Mouse (Mus musculus) cerebellum, adult 9-11 months (tissue): ENCODE data around the gene Serpinb11.

ENCODE experiments used
- DNase-seq: peaks from one replicate; pipeline ENCODE4 v3.0.0; 2022

Gene Serpinb11

GRCm38 (mm10) chr1:107360898-107361297, at the start of gene Serpinb11:
Gene Serpinb11 (plus strand): TSS chr1:107361198.
- DNase-seq: no peak

GRCm38 (mm10) chr1:107345979-107346378, 15.0 kb upstream of the Serpinb11 start:
- no peak for DNase-seq

- no peak for DNase-seq
Measured at GRCm38 (mm10) chr1:107346788-107347187, 14.2 kb upstream of the Serpinb11 start.

- no peak for DNase-seq
Measured at GRCm38 (mm10) chr1:107350392-107350791, 10.6 kb upstream of the Serpinb11 start.

- no peak for DNase-seq
Measured at GRCm38 (mm10) chr1:107351115-107351514, 9.9 kb upstream of the Serpinb11 start.

- DNase-seq: no peak
Measured at GRCm38 (mm10) chr1:107353046-107353445, 8.0 kb upstream of the Serpinb11 start.

GRCm38 (mm10) chr1:107365973-107366372, 5.0 kb downstream of the Serpinb11 start:
- DNase-seq: no peak

GRCm38 (mm10) chr1:107368944-107369343, 7.9 kb downstream of the Serpinb11 start:
- no peak for DNase-seq

GRCm38 (mm10) chr1:107376952-107377351, 16.0 kb downstream of the Serpinb11 start:
- DNase-seq: no peak

- DNase-seq: no peak
Measured at GRCm38 (mm10) chr1:107378368-107378767, 17.4 kb downstream of the Serpinb11 start.

GRCm38 (mm10) chr1:107381491-107381890, 20.5 kb downstream of the Serpinb11 start:
- no peak for DNase-seq

GRCm38 (mm10) chr1:107382404-107382803, 21.4 kb downstream of the Serpinb11 start:
- no peak for DNase-seq

GRCm38 (mm10) chr1:107384532-107384931, 23.5 kb downstream of the Serpinb11 start:
- DNase-seq: no peak

- no peak for DNase-seq
Measured at GRCm38 (mm10) chr1:107389753-107390152, 28.8 kb downstream of the Serpinb11 start.

- DNase-seq: no peak
Measured at GRCm38 (mm10) chr1:107397481-107397880, 36.5 kb downstream of the Serpinb11 start.

- DNase-seq: no peak
Measured at GRCm38 (mm10) chr1:107399355-107399754, 38.4 kb downstream of the Serpinb11 start, which contains the start of gene Serpinb7. Gene Serpinb7 (plus strand): TSS chr1:107399655.

GRCm38 (mm10) chr1:107402082-107402481, 41.1 kb downstream of the Serpinb11 start:
- DNase-seq: no peak

GRCm38 (mm10) chr1:107414650-107415049, 53.7 kb downstream of the Serpinb11 start:
- DNase-seq: no peak

- DNase-seq: no peak
Measured at GRCm38 (mm10) chr1:107422487-107422886, 61.5 kb downstream of the Serpinb11 start.
